In the genomic region with DNA sequence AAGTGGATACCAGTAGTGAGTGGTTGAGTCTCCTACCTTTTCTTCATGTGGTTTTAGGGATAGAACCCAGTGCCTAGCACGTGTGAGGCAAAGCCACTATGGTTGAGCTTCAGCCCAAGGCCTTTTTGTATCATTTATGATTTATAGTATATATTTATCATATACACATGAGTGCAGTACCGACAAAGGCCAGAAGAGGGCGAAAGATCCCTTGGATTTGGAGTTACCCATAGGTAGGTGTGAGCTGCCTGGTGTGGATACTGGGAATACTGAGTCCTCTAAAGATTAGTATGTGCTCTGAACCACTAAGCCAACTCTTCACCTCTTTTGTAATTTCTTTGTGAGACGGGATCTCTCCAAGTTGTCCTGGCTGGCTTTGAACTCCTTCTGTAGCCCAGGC, we compare ENCODE assay signal across 10 mouse cellular contexts.
DNase-seq lines count a peak whose midpoint lies in the region; ATAC-seq lines count a peak whose summit lies in the region.
"Had no signal": no experiment of that assay in that cellular context is flagged by ENCODE, and none has a peak within 500 bp of the region (broad histone marks: within the 10 kb centered on the region; RNA-seq: fewer than 3 reads in every experiment).

No protein-coding gene starts in this region.

- no peaks in the 10 kb centered on the region for H3K9me3 ChIP-seq in intestine, embryonic 14.5 days (ENCODE audit: control insufficient read depth, low read length)
- H3K9me3 ChIP-seq in intestine, embryonic 16.5 days (ENCODE audit: control insufficient read depth, low read length), result peaks cover 3% of the 10 kb centered on the region; the same call in 1 of the 2 replicates
- H3K9me3 ChIP-seq: heart, embryonic 13.5 days; limb, embryonic 13.5 days had no signal

- DNase-seq in intestine, embryonic 14.5 days (ENCODE audit: low spot score), result peak; percentile 55
- DNase-seq in thymus, postnatal 14 days, result peak; percentile 21
- DNase-seq in thymus, postnatal 0 days (ENCODE audit: low spot score), result no peak
- peak; percentile 22 for DNase-seq in embryo, embryonic 9.5 days (ENCODE audit: extremely low spot score)
- no peak for DNase-seq in gastrocnemius, adult 18-20 months (ENCODE audit: low spot score)

- no peak for ATAC-seq in intestine, embryonic 14.5 days (replicated peaks; ENCODE audit: low FRiP score, low TSS enrichment, low read depth)
- ATAC-seq in intestine, embryonic 16.5 days, result no peak
- peak; percentile 44; the same call in 1 of the 2 replicates for ATAC-seq in megakaryocyte progenitor cell, adult 5-6 weeks (replicated peaks; ENCODE audit: poor library complexity)
- ATAC-seq in inflammation-experienced regulatory T-cells, adult 6 months, result no peak

- 31% methylated on average over 4 of the region's 4 CpGs for WGBS in intestine, embryonic 14.5 days
- 28% methylated on average over 4 of the region's 4 CpGs for WGBS in intestine, embryonic 16.5 days

- no peak overlapping the region for H3K4me3 ChIP-seq in intestine, embryonic 14.5 days (ENCODE audit: low read depth, low read length)
- no peak overlapping the region for H3K4me3 ChIP-seq in intestine, embryonic 16.5 days (ENCODE audit: low read length)
- H3K4me3 ChIP-seq: heart, embryonic 13.5 days; limb, embryonic 13.5 days had no signal

- no peaks in the 10 kb centered on the region for H3K4me1 ChIP-seq in intestine, embryonic 14.5 days (replicated peaks; ENCODE audit: control insufficient read depth, insufficient read depth, low read length)
- no peaks in the 10 kb centered on the region for H3K4me1 ChIP-seq in intestine, embryonic 16.5 days (ENCODE audit: control insufficient read depth, insufficient read depth, low read length)
- H3K4me1 ChIP-seq: heart, embryonic 13.5 days had no signal

- no peaks in the 10 kb centered on the region for H3K27me3 ChIP-seq in intestine, embryonic 14.5 days (replicated peaks; ENCODE audit: control insufficient read depth, insufficient read depth, low read length)
- no peaks in the 10 kb centered on the region for H3K27me3 ChIP-seq in intestine, embryonic 16.5 days (replicated peaks; ENCODE audit: control insufficient read depth, insufficient read depth, low read length)
- H3K27me3 ChIP-seq: heart, embryonic 13.5 days; limb, embryonic 13.5 days had no signal

- no peak overlapping the region for H3K9ac ChIP-seq in intestine, embryonic 14.5 days (ENCODE audit: low read length)
- H3K9ac ChIP-seq in intestine, embryonic 16.5 days (ENCODE audit: low read depth, low read length), result no peak overlapping the region
- H3K9ac ChIP-seq: heart, embryonic 13.5 days; limb, embryonic 13.5 days had no signal

- H3K36me3 ChIP-seq in intestine, embryonic 14.5 days (ENCODE audit: control insufficient read depth, insufficient read depth, low read length), result no peaks in the 10 kb centered on the region
- no peaks in the 10 kb centered on the region for H3K36me3 ChIP-seq in intestine, embryonic 16.5 days (ENCODE audit: control insufficient read depth, insufficient read depth, low read length)
- H3K36me3 ChIP-seq: heart, embryonic 13.5 days had no signal

- no peak overlapping the region for H3K27ac ChIP-seq in intestine, embryonic 14.5 days (ENCODE audit: low read depth)
- no peak overlapping the region for H3K27ac ChIP-seq in intestine, embryonic 16.5 days (ENCODE audit: low read length)
- H3K27ac ChIP-seq: heart, embryonic 13.5 days; limb, embryonic 13.5 days had no signal

- no peak overlapping the region for H3K4me2 ChIP-seq in intestine, embryonic 14.5 days (ENCODE audit: low read length)
- no peak overlapping the region for H3K4me2 ChIP-seq in intestine, embryonic 16.5 days (ENCODE audit: low read depth, low read length)
- H3K4me2 ChIP-seq: heart, embryonic 13.5 days; limb, embryonic 13.5 days had no signal

Comparison
In these comparisons a context has a peak if more than half of its experiments do, and no peak if none do; other contexts are left out.
1. DNase-seq: peak in intestine, embryonic 14.5 days (single experiment), thymus, postnatal 14 days (single experiment) and embryo, embryonic 9.5 days (single experiment); none in thymus, postnatal 0 days (single experiment) and gastrocnemius, adult 18-20 months (single experiment).